In genomic region chr9:90250141-90250775, GRCm38 (mm10) we compare ENCODE assay signal across 14 mouse cellular contexts. TPM values are rescaled to one million over a fixed set of nuclear protein-coding genes. Genes with fewer than 3 reads are reported as not detected.
DNase-seq lines count a peak whose midpoint lies in the region; ATAC-seq lines count a peak whose summit lies in the region.
"Had no signal": no experiment of that assay in that cellular context is flagged by ENCODE, and none has a peak within 500 bp of the region (broad histone marks: within the 10 kb centered on the region; RNA-seq: fewer than 3 reads in every experiment).

No protein-coding gene starts in this region.

- H3K27me3 ChIP-seq in megakaryocyte, embryonic 14.5 days (replicated peaks) = no peaks in the 10 kb centered on the region
- no peaks in the 10 kb centered on the region for H3K27me3 ChIP-seq in intestine, embryonic 15.5 days (replicated peaks)
- H3K27me3 ChIP-seq in hindbrain, embryonic 11.5 days (ENCODE audit: control insufficient read depth, insufficient read depth, low read length) = no peaks in the 10 kb centered on the region
- H3K27me3 ChIP-seq: midbrain, embryonic 13.5 days had no signal

- DNase-seq in c-Kit-positive CD71-positive TER-119-negative erythroid progenitor cells, embryonic 14.5 days (ENCODE audit: low read depth) = peak; percentile 83
- DNase-seq in cerebellum, adult 9-10 months = no peak
- no peak for DNase-seq in MN1 (ENCODE audit: low spot score)
- no peak for DNase-seq in hindbrain, embryonic 11.5 days (ENCODE audit: low spot score)
- DNase-seq: adrenal gland, postnatal 10 days; cerebellum, adult 9-11 months; right cerebral cortex, postnatal 4 days; thymus, postnatal 25 days had no signal

- no peaks in the 10 kb centered on the region for H3K9me3 ChIP-seq in megakaryocyte, embryonic 14.5 days
- no peaks in the 10 kb centered on the region for H3K9me3 ChIP-seq in intestine, embryonic 15.5 days
- no peaks in the 10 kb centered on the region for H3K9me3 ChIP-seq in hindbrain, embryonic 11.5 days (ENCODE audit: control insufficient read depth, low read length)
- H3K9me3 ChIP-seq: midbrain, embryonic 13.5 days had no signal

- H3K27ac ChIP-seq in intestine, embryonic 15.5 days = no peak overlapping the region
- H3K27ac ChIP-seq in hindbrain, embryonic 11.5 days (ENCODE audit: low read depth, low read length) = no peak overlapping the region
- H3K27ac ChIP-seq: hindbrain, embryonic 14.5 days; midbrain, embryonic 13.5 days had no signal

- ATAC-seq in megakaryocyte, adult 5-6 weeks (ENCODE audit: poor library complexity, severe bottlenecking) = no peak
- peak; percentile 73; the same call in 1 of the 2 replicates for ATAC-seq in intestine, embryonic 15.5 days
- peak; percentile 71 for ATAC-seq in megakaryocyte progenitor cell, adult 5-6 weeks (replicated peaks; ENCODE audit: poor library complexity)
- no peak for ATAC-seq in hindbrain, embryonic 11.5 days (ENCODE audit: low FRiP score)
- ATAC-seq: midbrain, embryonic 13.5 days had no signal

- peaks cover 95% of the 10 kb centered on the region for H3K4me1 ChIP-seq in megakaryocyte, embryonic 14.5 days
- H3K4me1 ChIP-seq in intestine, embryonic 15.5 days (replicated peaks) = no peaks in the 10 kb centered on the region; the same call in 1 of the 2 replicates
- H3K4me1 ChIP-seq in hindbrain, embryonic 11.5 days (replicated peaks; ENCODE audit: control insufficient read depth, insufficient read depth, low read length) = no peaks in the 10 kb centered on the region
- H3K4me1 ChIP-seq: midbrain, embryonic 13.5 days had no signal

- H3K4me3 ChIP-seq in megakaryocyte, embryonic 14.5 days (replicated peaks) = peak overlapping the region; percentile 76
- no peak overlapping the region for H3K4me3 ChIP-seq in intestine, embryonic 15.5 days (replicated peaks)
- no peak overlapping the region for H3K4me3 ChIP-seq in hindbrain, embryonic 11.5 days (ENCODE audit: low read depth, low read length)
- H3K4me3 ChIP-seq: midbrain, embryonic 13.5 days had no signal

- 84% methylated on average over 5 of the region's 5 CpGs for WGBS in intestine, embryonic 15.5 days
- WGBS in hindbrain, embryonic 11.5 days = 90% methylated on average over 5 of the region's 5 CpGs

- H3K4me2 ChIP-seq in intestine, embryonic 15.5 days (replicated peaks) = no peak overlapping the region
- H3K4me2 ChIP-seq in hindbrain, embryonic 11.5 days (replicated peaks; ENCODE audit: low read depth, low read length) = no peak overlapping the region
- H3K4me2 ChIP-seq: hindbrain, embryonic 14.5 days; midbrain, embryonic 13.5 days had no signal

- H3K36me3 ChIP-seq in megakaryocyte, embryonic 14.5 days (replicated peaks; ENCODE audit: low read length) = peaks cover 66% of the 10 kb centered on the region
- peaks cover 19% of the 10 kb centered on the region for H3K36me3 ChIP-seq in intestine, embryonic 15.5 days
- no peaks in the 10 kb centered on the region for H3K36me3 ChIP-seq in hindbrain, embryonic 11.5 days (ENCODE audit: control insufficient read depth, insufficient read depth, low read length)

- no peak overlapping the region for H3K9ac ChIP-seq in intestine, embryonic 15.5 days
- H3K9ac ChIP-seq in hindbrain, embryonic 11.5 days (ENCODE audit: low read depth, low read length) = no peak overlapping the region
- H3K9ac ChIP-seq: hindbrain, embryonic 14.5 days; midbrain, embryonic 13.5 days had no signal

RNA-seq across cellular contexts. Expression of gene Tbc1d2b, which starts 20.3 kb away (rescaled TPM):
- polyA plus RNA-seq in megakaryocyte, embryonic 14.5 days (2012; ENCODE audit: insufficient read depth, low replicate concordance) = 0.63 and 4.0 TPM in 2 replicates
- 38.7 and 58.8 TPM in 2 replicates for total RNA-seq in megakaryocyte, adult 5-6 weeks (2015)
- 42.1 and 44.6 TPM in 2 replicates for total RNA-seq in megakaryocyte, adult 5-6 weeks (2017)
- 14.6 and 14.9 TPM in 2 replicates for polyA plus RNA-seq in intestine, embryonic 15.5 days (2015; fragmentation: Nextera tagmentation; extraction: Ambion mirVana)
- 49.8 and 51.4 TPM in 2 replicates for total RNA-seq in megakaryocyte progenitor cell, adult 5-6 weeks (2015)
- 46.2 and 56.7 TPM in 2 replicates for total RNA-seq in megakaryocyte progenitor cell, adult 5-6 weeks (2017)
- polyA plus RNA-seq in hindbrain, embryonic 11.5 days (2014; fragmentation: Nextera tagmentation; extraction: Ambion mirVana) = 8.0 and 9.1 TPM in 2 replicates

Comparison
In these comparisons a context has a peak if more than half of its experiments do, and no peak if none do; other contexts are left out.
1. ATAC-seq: peak in intestine, embryonic 15.5 days (single experiment) and megakaryocyte progenitor cell, adult 5-6 weeks (single experiment); none in megakaryocyte, adult 5-6 weeks (single experiment) and hindbrain, embryonic 11.5 days (single experiment).